Mouse (Mus musculus): Measurements from ENCODE around the gene Ddx54. TPM values are rescaled to one million over a fixed set of nuclear protein-coding genes. Genes with fewer than 3 reads are reported as not detected.

Gene Ddx54
- polyA plus RNA-seq, 2 experiments from 2014 or later = 14.4 to 18.6 TPM

- ATAC-seq = peak; percentile 58
Observed at GRCm38 (mm10) chr5:120647814-120648491, 35.4 kb downstream of the Ddx54 start.

DNA sequence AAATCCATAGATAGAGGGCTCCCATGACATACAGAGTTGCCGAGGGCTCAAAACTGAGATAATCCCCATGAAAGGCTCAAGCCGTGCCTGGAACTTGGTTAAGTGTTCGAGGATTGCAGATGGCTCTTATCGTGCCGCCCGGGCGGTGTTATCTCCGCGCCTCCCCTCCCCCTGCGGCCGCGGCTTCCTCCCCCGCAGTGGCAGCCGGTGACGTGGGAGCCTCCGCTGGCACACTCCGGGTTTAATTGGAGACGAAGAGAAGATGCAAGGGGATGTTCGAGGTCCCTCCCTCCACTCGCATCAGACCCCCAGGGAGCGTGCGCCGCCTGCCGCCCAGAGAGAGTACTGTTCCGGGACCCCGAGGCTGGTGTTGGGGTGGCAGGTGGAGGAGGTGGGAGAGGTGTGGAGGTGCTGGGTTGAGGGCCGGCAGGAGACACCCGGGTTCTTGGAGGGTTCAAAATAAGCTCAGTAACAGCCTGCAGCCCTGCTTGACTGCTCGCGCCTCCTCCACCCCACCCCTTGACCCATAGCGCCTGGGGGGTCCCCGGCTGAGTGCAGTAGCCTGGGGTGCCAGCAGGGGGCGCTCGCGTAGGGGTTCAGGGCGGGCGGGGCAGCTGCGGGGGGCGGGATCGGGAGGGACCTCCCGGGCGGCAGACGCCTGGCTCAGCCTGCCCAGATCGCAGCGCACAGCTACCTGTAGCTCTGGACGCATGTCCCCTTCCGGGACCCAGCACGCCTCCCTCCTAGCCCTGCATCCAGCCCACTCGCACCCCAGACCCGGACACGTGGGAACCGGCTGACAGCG, 36.2 kb downstream of the Ddx54 start, which contains the start of gene Rasal1:
Rasal1 (plus strand) TSS at position 244 of the 805 bp plus-strand sequence.
- peak; percentile 87 for ATAC-seq

DNA sequence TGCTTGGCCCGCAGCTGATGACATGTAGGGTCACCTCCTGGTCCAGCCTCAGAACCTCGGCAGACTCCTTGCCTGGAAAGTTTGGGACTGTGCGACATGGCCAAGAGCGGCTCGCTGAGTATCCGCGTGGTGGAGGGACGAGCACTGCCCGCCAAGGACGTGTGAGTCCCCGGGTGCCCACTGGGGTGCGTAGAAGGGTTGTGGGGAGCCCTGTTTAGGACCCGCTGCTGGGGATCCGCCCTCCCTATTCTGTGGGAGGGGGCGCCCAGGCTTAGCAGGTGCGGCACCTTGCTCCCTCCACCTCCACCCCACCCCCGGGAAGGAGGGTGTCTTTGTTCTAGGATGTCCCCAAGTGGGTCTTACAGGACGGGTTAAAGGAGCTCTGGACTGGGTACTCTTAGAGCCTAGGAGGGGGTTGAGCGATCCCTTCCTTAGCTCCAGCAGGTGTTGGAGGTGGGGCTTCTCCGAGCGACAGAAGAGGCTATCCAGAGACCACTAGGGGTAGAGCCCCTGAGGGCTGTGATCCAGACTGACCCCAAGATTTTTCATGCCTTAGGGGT, 36.9 kb downstream of the Ddx54 start:
- peak; percentile 20 for ATAC-seq

GRCm38 (mm10) chr5:120649938-120650337, 37.4 kb downstream of the Ddx54 start:
- no peak for ATAC-seq

- ATAC-seq = no peak
Observed at GRCm38 (mm10) chr5:120651230-120651629, 38.7 kb downstream of the Ddx54 start.

- no peak for ATAC-seq
Observed at GRCm38 (mm10) chr5:120652915-120653701, 40.6 kb downstream of the Ddx54 start.

GRCm38 (mm10) chr5:120653873-120654272, 41.3 kb downstream of the Ddx54 start:
- no peak for ATAC-seq

GRCm38 (mm10) chr5:120656281-120656751, 43.8 kb downstream of the Ddx54 start:
- ATAC-seq = no peak

GRCm38 (mm10) chr5:120660816-120661215, 48.3 kb downstream of the Ddx54 start:
- ATAC-seq = no peak

DNA sequence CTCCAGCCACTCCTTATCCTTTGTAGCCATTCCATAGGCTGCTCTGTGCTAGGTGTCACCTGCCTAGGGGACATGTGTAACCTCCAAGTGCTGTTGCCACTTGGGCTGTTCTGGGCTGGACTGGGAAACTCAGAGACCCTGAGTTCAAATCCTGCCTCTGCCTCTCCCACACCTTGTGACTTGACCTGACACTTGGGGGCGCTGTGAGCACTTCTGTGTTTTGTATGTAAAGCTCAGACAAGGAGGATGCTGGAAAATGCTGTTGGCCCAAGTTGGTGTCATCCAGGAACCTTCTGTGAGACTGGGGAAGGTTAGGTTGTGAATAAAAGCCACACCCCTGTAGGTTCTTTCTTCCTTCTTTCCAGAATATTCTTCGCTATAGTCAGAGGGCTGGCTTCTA, 52.3 kb downstream of the Ddx54 start:
- no peak for ATAC-seq

DNA sequence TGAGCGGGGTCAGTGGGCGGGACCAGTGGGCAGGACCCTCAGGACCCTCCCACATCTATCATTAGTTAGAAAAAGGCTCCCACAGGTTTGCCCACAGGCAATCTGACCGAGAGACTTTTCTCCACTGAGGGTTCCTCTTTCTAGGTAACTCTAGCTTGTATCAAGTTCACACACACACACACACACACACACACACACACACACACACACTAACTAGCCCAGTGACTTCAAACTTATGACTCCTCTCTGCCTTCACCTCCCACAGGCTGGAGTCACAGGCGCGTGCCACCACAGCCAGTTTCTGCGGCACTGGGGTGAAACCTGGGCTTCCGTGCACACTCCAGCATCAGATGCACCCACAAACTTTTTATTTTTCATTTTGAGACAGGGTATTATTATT, 56.2 kb downstream of the Ddx54 start:
- no peak for ATAC-seq

DNA sequence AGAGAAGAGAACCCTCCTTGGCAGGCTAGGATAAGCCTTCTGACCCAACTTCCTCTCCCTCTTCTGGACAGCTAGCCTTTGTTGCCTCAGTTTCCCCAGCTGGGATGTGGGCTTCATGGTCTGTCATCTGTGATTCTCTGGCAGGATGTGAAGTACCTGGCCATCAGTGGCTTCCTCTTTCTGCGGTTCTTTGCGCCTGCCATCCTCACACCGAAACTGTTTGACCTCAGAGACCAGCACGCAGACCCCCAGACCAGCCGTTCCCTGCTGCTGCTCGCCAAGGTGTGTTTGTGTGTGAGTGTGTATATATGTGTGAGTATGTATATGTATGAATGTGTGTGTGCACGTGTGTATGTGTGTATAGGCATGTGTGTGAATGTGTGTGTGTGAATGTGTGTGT, 57.6 kb downstream of the Ddx54 start:
- ATAC-seq = no peak

DNA sequence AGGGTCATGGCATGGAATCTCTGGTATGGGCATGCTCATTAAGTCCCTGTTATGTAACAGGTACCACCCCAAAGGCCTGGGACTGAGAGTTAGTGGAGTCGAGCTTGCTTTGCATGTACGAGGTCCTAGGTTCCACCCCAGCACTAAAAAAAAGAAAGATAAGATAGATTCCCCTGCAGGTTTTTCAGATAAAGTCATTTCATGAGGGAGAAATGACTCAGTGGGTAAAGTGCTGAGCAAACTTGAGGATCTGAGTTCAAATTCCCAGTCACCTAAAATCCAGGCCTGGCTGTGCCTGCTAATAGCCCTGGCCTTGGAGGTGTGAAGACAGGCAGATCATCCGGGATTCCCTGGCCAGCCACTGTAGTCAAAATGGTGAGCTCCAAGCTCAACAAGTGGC, 59.3 kb downstream of the Ddx54 start:
- no peak for ATAC-seq

DNA sequence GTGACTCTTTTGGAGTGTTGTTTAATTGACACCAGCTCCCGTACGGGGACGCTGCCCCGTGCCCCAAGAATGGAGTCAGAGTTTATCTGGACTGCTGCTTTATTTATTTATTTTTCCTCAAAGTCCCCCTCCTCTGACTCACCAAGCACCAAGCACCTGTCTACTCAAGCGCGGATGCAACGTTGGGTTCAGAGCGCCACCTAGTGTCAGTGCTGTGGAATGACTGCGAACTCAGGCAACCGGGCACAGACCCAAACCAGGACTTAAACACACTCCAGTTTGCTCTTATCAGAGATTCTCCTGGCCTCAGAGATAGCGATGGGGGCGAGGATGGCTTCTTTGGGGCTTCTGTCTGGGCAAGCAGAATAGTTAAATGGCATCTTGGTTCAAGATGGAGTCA, 61.1 kb downstream of the Ddx54 start:
- ATAC-seq = peak; percentile 63

- peak; percentile 20 for ATAC-seq
Observed at GRCm38 (mm10) chr5:120674229-120675145, 61.9 kb downstream of the Ddx54 start.

DNA sequence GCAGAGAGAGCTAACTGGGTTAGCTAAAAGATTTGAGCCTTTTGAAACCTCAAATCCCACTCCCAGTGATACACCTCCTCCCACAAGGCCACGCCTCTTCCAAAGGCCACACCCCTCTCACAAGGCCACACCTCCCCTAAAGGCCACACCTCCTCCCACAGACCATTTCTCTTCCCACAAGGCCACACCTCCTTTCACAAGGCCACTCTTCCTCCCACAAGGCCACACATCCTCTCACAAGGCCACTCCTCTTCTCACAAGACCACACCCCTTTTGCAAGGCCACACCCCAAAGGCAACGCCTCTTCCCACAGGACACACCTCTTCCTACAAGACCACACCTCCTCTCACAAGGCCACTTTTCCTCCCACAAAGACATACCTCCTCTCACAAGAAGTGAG, 65.0 kb downstream of the Ddx54 start:
- ATAC-seq = peak; percentile 62

Other genes starting within 250 kb of the Ddx54 start
- gene Lhx5, start 181.0 kb upstream of the Ddx54 start, polyA plus RNA-seq (2017; shearing (Covaris generic)) = not detected
- gene Sdsl, start 139.9 kb upstream of the Ddx54 start, polyA plus RNA-seq (2017; shearing (Covaris generic)) = not detected
- gene Sds, start 136.2 kb upstream of the Ddx54 start, polyA plus RNA-seq (2017; shearing (Covaris generic)) = not detected
- 1 to 10 TPM; 4.5 to 5.1 TPM for gene Plbd2, start 109.1 kb upstream of the Ddx54 start, polyA plus RNA-seq (2017; shearing (Covaris generic))
- gene Slc8b1, start 101.6 kb upstream of the Ddx54 start, polyA plus RNA-seq (2017; shearing (Covaris generic)) = 10 to 100 TPM in 1 of 2 experiments, 1 to 10 TPM in 1; 6.4 to 11.7 TPM
- 10 to 100 TPM; 14.7 to 17.4 TPM for gene Tpcn1, start 24.1 kb upstream of the Ddx54 start, polyA plus RNA-seq (2017; shearing (Covaris generic))
- gene Iqcd, start 23.7 kb upstream of the Ddx54 start, polyA plus RNA-seq (2017; shearing (Covaris generic)) = 1 to 10 TPM in 1 of 2 experiments, under 1 TPM in 1; 0.40 to 1.1 TPM
- gene Rita1, start 150 bp upstream of the Ddx54 start, polyA plus RNA-seq (2017; shearing (Covaris generic)) = 1 to 10 TPM; 2.2 to 6.3 TPM
- not detected for gene Cfap73, start 21.5 kb downstream of the Ddx54 start, polyA plus RNA-seq (2017; shearing (Covaris generic))
- gene Rasal1, start 36.1 kb downstream of the Ddx54 start, polyA plus RNA-seq (2017; shearing (Covaris generic)) = 10 to 100 TPM in 1 of 2 experiments, 1 to 10 TPM in 1; 7.2 to 15.4 TPM
- 10 to 100 TPM; 33.4 to 47.7 TPM for gene Dtx1, start 99.2 kb downstream of the Ddx54 start, polyA plus RNA-seq (2017; shearing (Covaris generic))
- gene Oas2, start 137.1 kb downstream of the Ddx54 start, polyA plus RNA-seq (2017; shearing (Covaris generic)) = 1 to 10 TPM; 1.6 to 3.6 TPM
- 10 to 100 TPM; 12.9 to 24.4 TPM for gene Oas3, start 164.9 kb downstream of the Ddx54 start, polyA plus RNA-seq (2017; shearing (Covaris generic))
- gene Oas1e, start 182.8 kb downstream of the Ddx54 start, polyA plus RNA-seq (2017; shearing (Covaris generic)) = not detected
- 10 to 100 TPM; 16.2 to 19.2 TPM for gene Oas1c, start 199.8 kb downstream of the Ddx54 start, polyA plus RNA-seq (2017; shearing (Covaris generic))
- gene Oas1f, start 234.6 kb downstream of the Ddx54 start, polyA plus RNA-seq (2017; shearing (Covaris generic)) = not detected
- gene Oas1h, start 248.7 kb downstream of the Ddx54 start, polyA plus RNA-seq (2017; shearing (Covaris generic)) = not detected